Mouse (Mus musculus): ENCODE results near the gene Maml1. TPM values are rescaled to one million over a fixed set of nuclear protein-coding genes. Genes with fewer than 3 reads are reported as not detected.
A peak's percentile ranks its signal among the peaks of the same experiment; 100 is the strongest.

Gene Maml1
- polyA plus RNA-seq, 2 experiments: 13.7 to 25.2 TPM

GRCm38 (mm10) chr11:50230481-50231304 lies 61.4 kb downstream of the Maml1 start:
- Histone ChIP-seq H3K9me3 (ENCODE audit: control insufficient read depth, low read length) (no peaks in the 10 kb centered on the region), H3K4me1 (ENCODE audit: control insufficient read depth, insufficient read depth, low read length) (peaks cover 24% of the 10 kb centered on the region), H3K4me2 (replicated peaks; ENCODE audit: low read depth, low read length, severe bottlenecking) (peak overlapping the region; percentile 44; the same call in 1 of the 2 replicates), H3K36me3 (ENCODE audit: control insufficient read depth, insufficient read depth, low read length) (peaks cover 45% of the 10 kb centered on the region), H3K9ac (ENCODE audit: low read depth, low read length, severe bottlenecking) (no peak overlapping the region), H3K27me3 (ENCODE audit: control insufficient read depth, insufficient read depth, low read length) (no peaks in the 10 kb centered on the region; the same call in 1 of the 2 replicates), H3K27ac (replicated peaks; ENCODE audit: low read depth, low read length) (no peak overlapping the region), H3K4me3 (replicated peaks; ENCODE audit: low read length) (peak overlapping the region; percentile 15)
- WGBS: 27% methylated on average over 45 of the region's 45 CpGs
- no peak for TF ChIP-seq POLR2A (IDR thresholded peaks at IDR 0.05; ENCODE audit: borderline replicate concordance, extremely low read depth, insufficient read depth, insufficient read length)
- no peak for DNase-seq (ENCODE audit: low spot score)
- ATAC-seq (ENCODE audit: low FRiP score, low read depth): no peak

- TF ChIP-seq POLR2A (IDR thresholded peaks at IDR 0.05; ENCODE audit: borderline replicate concordance, extremely low read depth, insufficient read depth, insufficient read length): no peak
These were observed 62.7 kb downstream of the Maml1 start for GRCm38 (mm10) chr11:50229252-50229910.

GRCm38 (mm10) chr11:50228772-50229171 lies 63.3 kb downstream of the Maml1 start:
- Histone ChIP-seq H3K27ac (replicated peaks; ENCODE audit: low read depth, low read length) (no peak overlapping the region), H3K9me3 (ENCODE audit: control insufficient read depth, low read length) (no peaks in the 10 kb centered on the region), H3K27me3 (ENCODE audit: control insufficient read depth, insufficient read depth, low read length) (no peaks in the 10 kb centered on the region), H3K9ac (ENCODE audit: low read depth, low read length, severe bottlenecking) (no peak overlapping the region), H3K4me3 (replicated peaks; ENCODE audit: low read length) (no peak overlapping the region), H3K4me1 (ENCODE audit: control insufficient read depth, insufficient read depth, low read length) (peaks cover 28% of the 10 kb centered on the region), H3K4me2 (replicated peaks; ENCODE audit: low read depth, low read length, severe bottlenecking) (no peak overlapping the region), H3K36me3 (ENCODE audit: control insufficient read depth, insufficient read depth, low read length) (peaks cover 30% of the 10 kb centered on the region)
- ATAC-seq (ENCODE audit: low FRiP score, low read depth) (no peak), DNase-seq (ENCODE audit: low spot score) (no peak)
- TF ChIP-seq POLR2A (IDR thresholded peaks at IDR 0.05; ENCODE audit: borderline replicate concordance, extremely low read depth, insufficient read depth, insufficient read length): no peak
- 18% methylated on average over 3 of the region's 3 CpGs for WGBS

More at GRCm38 (mm10) chr11:50229252-50229910, 62.7 kb downstream of the Maml1 start:
- Histone ChIP-seq H3K36me3 (ENCODE audit: control insufficient read depth, insufficient read depth, low read length) (peaks cover 36% of the 10 kb centered on the region), H3K27me3 (ENCODE audit: control insufficient read depth, insufficient read depth, low read length) (no peaks in the 10 kb centered on the region), H3K9me3 (ENCODE audit: control insufficient read depth, low read length) (no peaks in the 10 kb centered on the region), H3K27ac (replicated peaks; ENCODE audit: low read depth, low read length) (no peak overlapping the region), H3K4me3 (replicated peaks; ENCODE audit: low read length) (no peak overlapping the region), H3K4me2 (replicated peaks; ENCODE audit: low read depth, low read length, severe bottlenecking) (no peak overlapping the region), H3K9ac (ENCODE audit: low read depth, low read length, severe bottlenecking) (no peak overlapping the region), H3K4me1 (ENCODE audit: control insufficient read depth, insufficient read depth, low read length) (peaks cover 24% of the 10 kb centered on the region)
- DNase-seq (ENCODE audit: low spot score) (no peak), ATAC-seq (ENCODE audit: low FRiP score, low read depth) (no peak)
- WGBS: 34% methylated on average over 7 of the region's 7 CpGs

GRCm38 (mm10) chr11:50227736-50228135 lies 64.4 kb downstream of the Maml1 start:
- H3K36me3 ChIP-seq (ENCODE audit: control insufficient read depth, insufficient read depth, low read length): peaks cover 20% of the 10 kb centered on the region
- no peaks in the 10 kb centered on the region for H3K27me3 ChIP-seq (ENCODE audit: control insufficient read depth, insufficient read depth, low read length)
- no peak overlapping the region for H3K27ac ChIP-seq (replicated peaks; ENCODE audit: low read depth, low read length)
- H3K9me3 ChIP-seq (ENCODE audit: control insufficient read depth, low read length): no peaks in the 10 kb centered on the region
- no peak overlapping the region for H3K4me2 ChIP-seq (replicated peaks; ENCODE audit: low read depth, low read length, severe bottlenecking)
- no peak for DNase-seq (ENCODE audit: low spot score)
- no peak for ATAC-seq (ENCODE audit: low FRiP score, low read depth)
- no peak for TF ChIP-seq POLR2A (IDR thresholded peaks at IDR 0.05; ENCODE audit: borderline replicate concordance, extremely low read depth, insufficient read depth, insufficient read length)
- 79% methylated on average over 4 of the region's 4 CpGs for WGBS
- H3K4me1 ChIP-seq (ENCODE audit: control insufficient read depth, insufficient read depth, low read length): peaks cover 32% of the 10 kb centered on the region
- H3K9ac ChIP-seq (ENCODE audit: low read depth, low read length, severe bottlenecking): no peak overlapping the region
- H3K4me3 ChIP-seq (replicated peaks; ENCODE audit: low read length): no peak overlapping the region

GRCm38 (mm10) chr11:50227226-50227625 lies 64.9 kb downstream of the Maml1 start:
- Histone ChIP-seq H3K36me3 (ENCODE audit: control insufficient read depth, insufficient read depth, low read length) (peaks cover 14% of the 10 kb centered on the region), H3K4me3 (replicated peaks; ENCODE audit: low read length) (no peak overlapping the region), H3K27ac (replicated peaks; ENCODE audit: low read depth, low read length) (no peak overlapping the region), H3K9me3 (ENCODE audit: control insufficient read depth, low read length) (no peaks in the 10 kb centered on the region), H3K4me1 (ENCODE audit: control insufficient read depth, insufficient read depth, low read length) (peaks cover 32% of the 10 kb centered on the region), H3K4me2 (replicated peaks; ENCODE audit: low read depth, low read length, severe bottlenecking) (no peak overlapping the region), H3K27me3 (ENCODE audit: control insufficient read depth, insufficient read depth, low read length) (no peaks in the 10 kb centered on the region), H3K9ac (ENCODE audit: low read depth, low read length, severe bottlenecking) (0 out of 2 replicates have a peak overlapping the region, but pooled peaks have one; percentile 95)
- no peak for DNase-seq (ENCODE audit: low spot score)
- no peak for TF ChIP-seq POLR2A (IDR thresholded peaks at IDR 0.05; ENCODE audit: borderline replicate concordance, extremely low read depth, insufficient read depth, insufficient read length)
- ATAC-seq (ENCODE audit: low FRiP score, low read depth): no peak
- 85% methylated on average over 3 of the region's 3 CpGs for WGBS
